Mouse (Mus musculus) left cerebral cortex, postnatal 36 days (tissue): ENCODE measurements around the gene 4922502D21Rik. TPM values are rescaled to one million over a fixed set of nuclear protein-coding genes. Genes with fewer than 3 reads are reported as not detected.

ENCODE experiments used
- DNase-seq, 2 experiments: peaks; one replicate each; pipeline ENCODE4 v3.0.0; 2021 to 2022; ENCODE audit warnings: low spot score in 2 of 2, mixed read lengths in 1 of 2
- intact Hi-C: fragments of 180-260 bp; cut with DNase I; formaldehyde crosslinking; loops from one replicate; pipeline ENCODE4 v1.15.1; 2025
- total RNA-seq, 2 experiments: library from RNA; stranded (reverse); gene quantifications; 2 replicates each; pipeline ENCODE4 v1.2.3; 2021

4922502D21Rik gene
- total RNA-seq, 2 experiments from 2014 or later: not detected

DNA sequence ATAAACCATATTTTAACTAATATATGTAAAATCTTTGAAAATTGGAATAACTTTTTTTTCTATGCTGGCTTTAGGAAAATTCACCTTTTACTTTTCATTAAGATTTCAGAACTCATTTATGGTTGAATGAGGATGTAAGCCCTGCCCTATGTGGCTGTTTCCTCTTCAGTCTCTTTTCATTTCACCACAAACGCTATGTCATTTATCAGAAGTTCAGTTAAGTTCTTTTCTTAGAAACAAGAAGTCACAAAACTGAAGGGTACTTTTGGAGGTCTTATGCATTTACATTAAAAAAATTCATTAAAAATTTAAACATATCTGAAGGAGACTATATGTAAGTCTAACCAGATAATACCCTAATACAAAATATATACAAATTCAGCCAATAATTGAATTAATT is 15.9 kb downstream of the 4922502D21Rik start:
- intact Hi-C loops: no loop called here
- DNase-seq: no peak

DNA sequence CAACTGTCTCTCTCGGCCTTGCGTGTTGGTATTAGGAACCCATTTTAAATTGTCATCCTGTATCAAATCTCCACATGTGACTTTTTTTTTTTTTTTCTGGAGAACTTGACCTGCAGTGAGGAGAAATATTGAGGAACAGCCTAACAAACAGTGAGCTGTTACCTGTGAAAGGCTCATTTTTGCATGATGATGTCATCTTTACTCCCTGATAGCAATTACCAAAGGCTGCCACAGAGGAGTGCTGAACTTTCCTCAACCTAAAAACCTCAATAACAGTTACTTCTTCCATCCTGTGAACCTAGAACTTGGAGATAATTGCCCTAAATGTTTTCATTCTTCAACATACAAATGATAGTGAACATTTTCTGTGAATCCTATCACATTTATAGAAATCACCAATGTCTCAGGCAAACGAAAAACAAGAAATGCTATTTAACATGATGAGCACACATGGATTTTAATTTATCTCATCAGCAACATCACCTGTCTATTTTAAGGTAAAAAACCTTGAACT is 16.9 kb downstream of the 4922502D21Rik start:
- no peak for DNase-seq
- intact Hi-C loops: no loop called here

DNA sequence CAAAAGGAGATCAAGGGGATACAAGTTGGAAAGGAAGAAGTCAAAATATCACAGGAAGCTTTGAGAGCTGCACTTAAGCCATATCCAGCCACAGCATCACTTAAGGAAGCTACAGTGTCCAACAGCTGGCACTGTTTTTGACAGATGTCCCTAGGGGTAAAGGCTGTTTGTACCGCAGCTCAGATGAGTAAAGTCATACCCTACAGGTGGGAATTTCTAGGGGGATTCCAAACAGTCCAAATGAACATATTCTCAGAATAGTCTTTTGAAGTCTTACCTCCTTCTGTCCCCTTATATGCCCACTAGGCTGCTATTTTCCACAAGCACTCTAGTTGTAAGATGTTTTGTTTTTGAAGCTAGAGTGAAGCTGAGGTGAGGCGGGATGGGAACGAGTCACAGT is 19.1 kb downstream of the 4922502D21Rik start:
- intact Hi-C loops: no loop called here
- no peak for DNase-seq

DNA sequence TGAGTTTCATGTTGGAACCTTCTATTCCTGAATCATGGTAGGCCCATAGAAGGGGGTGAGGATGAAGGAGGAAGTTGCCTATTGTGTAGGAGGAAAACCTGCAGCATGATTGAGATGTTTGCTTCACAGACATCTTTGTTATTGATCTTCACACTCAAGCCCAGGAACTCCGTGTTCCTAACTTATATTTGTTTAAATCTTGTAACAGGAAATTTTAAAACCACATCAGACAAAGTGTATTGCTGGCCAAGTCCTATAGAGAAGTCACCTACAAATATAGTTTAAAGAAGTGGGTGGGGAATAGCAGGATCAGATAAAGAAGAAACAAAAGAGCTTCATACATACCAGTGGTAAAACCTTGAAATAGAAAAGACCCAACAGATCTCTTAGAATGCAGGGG is 27.4 kb downstream of the 4922502D21Rik start:
- no peak for DNase-seq
- intact Hi-C loops: no loop called here

DNA sequence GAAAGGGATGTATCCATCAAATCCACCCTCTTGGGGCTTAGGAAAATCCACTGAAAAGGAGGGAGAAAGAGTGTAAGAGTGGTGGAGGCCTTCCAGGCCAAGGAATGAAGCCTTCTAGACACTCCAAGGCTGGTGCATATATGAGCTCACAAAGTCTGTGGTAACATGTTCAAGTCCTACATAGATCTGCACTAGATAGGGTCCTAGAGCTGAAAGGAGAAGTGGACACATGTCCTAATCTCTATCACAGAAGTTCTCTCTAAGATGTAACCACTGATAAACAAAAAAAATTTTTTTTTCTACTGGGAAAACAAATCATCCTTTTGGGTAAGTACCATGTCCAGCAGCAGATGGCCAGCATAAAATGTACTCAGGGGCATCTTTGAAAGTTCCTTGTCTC is 42.9 kb downstream of the 4922502D21Rik start:
- intact Hi-C loops: no loop called here
- no peak for DNase-seq

DNA sequence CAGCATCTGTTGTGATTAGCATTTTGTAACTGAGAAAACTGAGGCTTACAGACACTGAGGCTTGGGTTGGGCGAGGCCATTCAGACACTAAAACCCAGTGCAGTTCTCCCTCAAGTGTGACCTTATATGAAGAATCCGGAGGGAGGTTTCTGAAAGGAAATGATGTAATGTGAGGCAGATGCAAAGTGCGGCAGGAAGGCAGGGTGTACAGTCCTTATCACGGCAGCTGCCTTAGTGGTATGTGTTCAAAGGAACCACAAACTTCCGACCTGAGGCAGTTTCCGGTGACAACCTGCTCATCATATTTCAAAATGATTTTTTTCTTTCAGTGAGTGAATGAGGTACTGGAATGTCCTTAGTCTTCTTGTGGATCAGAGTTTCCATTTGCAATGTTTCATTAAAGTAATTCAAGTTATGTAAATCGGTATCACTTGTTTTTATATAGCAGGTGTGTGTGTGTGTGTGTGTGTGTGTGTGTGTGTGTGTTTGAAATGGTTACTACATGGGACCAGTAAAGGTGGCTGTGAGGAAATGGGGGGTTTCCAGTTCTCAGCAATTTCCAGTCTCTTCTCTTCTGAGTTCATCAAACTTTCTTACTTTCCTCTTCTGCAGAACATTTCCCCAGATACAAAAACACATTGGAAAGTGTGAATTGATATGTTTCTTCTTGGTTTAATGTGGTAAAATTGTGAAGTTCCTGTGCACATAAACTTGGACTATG is 47.1 kb downstream of the 4922502D21Rik start:
- DNase-seq: no peak
- intact Hi-C loops: no loop called here

DNA sequence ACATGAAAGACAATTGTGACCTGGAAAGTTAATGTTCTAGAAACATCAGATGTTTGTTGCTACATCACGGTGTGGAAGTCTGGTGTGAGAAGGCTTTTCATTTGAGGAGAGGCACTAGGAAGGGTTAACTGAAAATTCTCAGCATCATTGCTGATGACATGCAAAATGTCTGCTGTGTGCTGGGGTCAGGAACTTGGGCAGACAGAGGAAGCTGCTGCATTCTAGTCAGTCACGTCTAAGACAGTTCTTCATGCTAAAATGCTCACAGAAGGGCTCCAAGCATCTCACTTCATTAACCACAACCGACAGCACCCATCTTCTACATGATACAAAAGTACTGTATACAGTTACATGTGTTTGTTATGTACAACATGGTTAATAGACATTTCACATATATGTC is 48.3 kb downstream of the 4922502D21Rik start:
- intact Hi-C loops: no loop called here
- DNase-seq: no peak

DNA sequence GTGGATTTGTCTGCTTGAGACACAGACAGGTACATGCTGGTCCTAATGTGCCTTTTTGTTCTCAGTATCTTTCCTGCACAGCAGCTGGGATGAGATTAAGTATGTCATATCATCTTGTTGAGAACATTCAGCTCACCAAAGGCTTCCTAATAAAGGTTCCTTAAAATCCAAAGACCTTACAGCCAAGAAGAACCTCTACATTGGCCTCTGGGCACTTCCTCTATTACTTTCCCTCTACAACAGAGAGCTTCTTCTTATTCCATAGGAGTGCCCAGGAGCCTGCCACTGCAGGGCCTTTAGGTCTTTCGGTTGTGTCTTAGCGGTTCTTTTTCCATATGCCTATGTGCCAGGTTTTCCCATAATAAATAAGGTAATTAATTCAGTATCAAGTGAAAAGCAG is 55.1 kb downstream of the 4922502D21Rik start:
- DNase-seq: no peak
- intact Hi-C loops: no loop called here

DNA sequence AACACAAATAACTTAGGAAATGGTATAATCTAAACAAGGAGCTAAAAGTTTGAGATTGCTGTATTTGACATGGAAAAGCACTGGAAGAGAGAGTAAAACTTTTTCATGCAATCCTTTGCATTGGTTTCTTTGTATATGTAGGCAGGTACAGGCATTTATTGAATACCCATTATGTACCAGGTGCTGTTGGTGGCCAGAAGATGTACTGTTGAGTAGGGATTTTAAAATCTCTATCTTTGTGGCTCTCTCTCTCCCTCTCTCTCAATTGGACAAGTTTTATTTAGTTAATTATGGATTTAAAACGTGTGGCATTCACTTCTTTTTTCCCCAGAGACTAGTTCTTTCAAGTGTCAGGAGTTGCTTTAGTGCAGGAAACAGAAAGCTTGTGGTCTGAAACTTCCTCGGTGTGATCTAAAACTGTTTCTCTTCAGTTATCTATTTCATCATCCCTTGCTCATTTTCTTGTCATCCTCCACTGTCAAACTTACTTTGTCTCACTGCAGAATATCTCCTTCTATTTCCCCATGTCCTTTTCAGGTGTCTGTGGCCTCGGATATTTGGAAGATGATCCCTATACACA is 55.9 kb downstream of the 4922502D21Rik start:
- intact Hi-C loops: no loop called here
- DNase-seq: no peak

DNA sequence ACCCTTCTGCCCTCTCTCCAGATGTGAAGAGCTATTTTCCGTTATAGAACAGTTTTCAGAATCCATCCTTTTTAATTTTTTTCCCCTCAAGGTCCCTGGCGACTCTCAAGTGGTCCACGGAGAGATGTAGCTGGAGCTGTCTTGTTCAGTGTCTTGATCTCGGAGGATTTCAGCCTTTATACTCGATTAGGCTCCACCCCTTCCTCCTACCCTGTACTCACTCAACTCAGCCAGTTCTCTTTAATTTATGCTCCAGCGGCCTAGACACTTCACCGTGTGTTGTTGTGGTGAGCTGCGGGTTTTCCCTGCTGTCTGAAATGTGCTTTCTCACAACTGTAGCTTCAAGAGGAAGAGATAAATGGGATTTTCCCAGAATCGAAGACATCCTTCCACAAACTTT is 56.4 kb downstream of the 4922502D21Rik start, which contains the start of gene Cd69:
Gene Cd69 (minus strand): TSS at position 217 of the 400 bp plus-strand sequence.
- intact Hi-C loops: no loop called here
- no peak for DNase-seq

DNA sequence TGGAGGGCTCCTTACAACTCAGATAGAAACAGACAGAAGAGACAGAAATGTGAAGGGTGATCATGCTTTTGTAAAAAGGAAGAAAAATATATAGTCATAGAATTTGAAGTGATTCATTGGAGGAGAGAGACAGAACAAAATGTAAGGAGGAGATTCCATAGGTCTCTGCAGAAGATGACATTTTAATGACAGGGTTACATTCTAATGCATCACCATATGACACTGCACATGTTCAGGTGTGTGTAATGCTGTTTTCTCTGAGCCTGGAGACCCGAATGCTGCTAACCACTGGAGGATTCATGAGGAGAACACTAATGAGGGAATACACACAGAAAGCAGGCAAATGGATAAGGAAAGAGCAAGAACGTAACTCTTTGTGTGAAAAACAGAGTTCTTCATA is 57.1 kb downstream of the 4922502D21Rik start:
- no peak for DNase-seq
- intact Hi-C loops: no loop called here

DNA sequence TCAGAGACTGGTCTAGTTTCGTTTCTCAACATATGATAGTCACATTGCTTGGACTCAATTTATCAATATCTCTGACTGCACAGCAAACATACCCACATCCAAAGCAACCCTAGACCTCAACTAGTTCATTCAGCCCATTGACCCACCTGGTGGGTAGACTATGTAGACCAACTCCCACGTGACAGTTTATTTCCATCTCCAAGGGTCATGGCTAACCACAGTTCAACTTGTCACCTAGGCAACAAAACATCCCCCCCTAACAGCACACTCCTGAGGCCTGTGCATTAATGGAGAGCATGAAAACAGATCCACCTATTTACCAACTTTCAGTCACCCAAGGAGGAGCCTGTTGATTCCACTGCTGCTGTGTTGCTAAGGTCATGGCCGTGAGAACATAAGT is 57.9 kb downstream of the 4922502D21Rik start:
- no peak for DNase-seq
- intact Hi-C loops: no loop called here

Other genes with a start within 250 kb of the 4922502D21Rik start
- not detected for gene Clec2e, start 230.9 kb downstream of the 4922502D21Rik start, total RNA-seq
- 1 to 10 TPM; 6.4 to 8.4 TPM for gene Clec2d, start 151.2 kb downstream of the 4922502D21Rik start, total RNA-seq
- not detected for gene Cd69, start 56.4 kb downstream of the 4922502D21Rik start, total RNA-seq
- under 1 TPM in 1 of 2 experiments, not detected in 1; 0.25 TPM for gene Clec12a, start 10.9 kb upstream of the 4922502D21Rik start, total RNA-seq
- gene Clec12b, start 54.1 kb upstream of the 4922502D21Rik start, total RNA-seq: not detected
- under 1 TPM in 1 of 2 experiments, not detected in 1; 0.59 TPM for gene Clec1b, start 65.5 kb upstream of the 4922502D21Rik start, total RNA-seq
- not detected for gene Clec9a, start 77.1 kb upstream of the 4922502D21Rik start, total RNA-seq
- gene Clec1a, start 120.2 kb upstream of the 4922502D21Rik start, total RNA-seq: 1 to 10 TPM in 1 of 2 experiments, under 1 TPM in 1; 0.52 to 1.1 TPM
- not detected for gene Olr1, start 175.4 kb upstream of the 4922502D21Rik start, total RNA-seq
- not detected for gene Tmem52b, start 180.8 kb upstream of the 4922502D21Rik start, total RNA-seq
- 100 to 1,000 TPM; 655 to 787 TPM for gene Gabarapl1, start 201.4 kb upstream of the 4922502D21Rik start, total RNA-seq
- not detected for gene Klre1, start 246.1 kb upstream of the 4922502D21Rik start, total RNA-seq